Mouse (Mus musculus) forebrain, embryonic 13.5 days (tissue): ENCODE results near the gene Cfap99. TPM values are rescaled to one million over a fixed set of nuclear protein-coding genes. Genes with fewer than 3 reads are reported as not detected.

Experiments
- ATAC-seq: fragments of 200-750 bp; cut with Nextera tagmentation; 2 replicates; pipeline ENCODE4 v1.8.0; 2017
- H3K27ac ChIP-seq: fragments of 300-500 bp; sonication (generic); 2 replicates; pipeline ENCODE4 v1.5.1; 2015; ENCODE audit warnings: inconsistent platforms, mild to moderate bottlenecking, moderate library complexity
- H3K27me3 ChIP-seq: fragments of 300-500 bp; sonication (generic); 2 replicates; pipeline ENCODE4 v1.6.1; 2015; ENCODE audit warnings: mild to moderate bottlenecking, inconsistent platforms
- H3K36me3 ChIP-seq: fragments of 300-500 bp; sonication (generic); 2 replicates; pipeline ENCODE4 v1.6.1; 2015; ENCODE audit warnings: mild to moderate bottlenecking, inconsistent platforms; ENCODE audit not compliant: poor library complexity, severe bottlenecking
- H3K4me1 ChIP-seq: fragments of 300-500 bp; sonication (generic); 2 replicates; pipeline ENCODE4 v1.6.1; 2015; ENCODE audit warnings: inconsistent platforms
- H3K4me2 ChIP-seq: fragments of 300-500 bp; sonication (generic); 2 replicates; pipeline ENCODE4 v1.6.1; 2015; ENCODE audit warnings: inconsistent platforms, mild to moderate bottlenecking, moderate library complexity
- H3K4me3 ChIP-seq: fragments of 300-500 bp; sonication (generic); 2 replicates; pipeline ENCODE4 v1.5.1; 2015; ENCODE audit warnings: mild to moderate bottlenecking, inconsistent platforms
- H3K9ac ChIP-seq: fragments of 300-500 bp; sonication (generic); 2 replicates; pipeline ENCODE4 v1.6.1; 2015; ENCODE audit warnings: mild to moderate bottlenecking, inconsistent platforms
- H3K9me3 ChIP-seq: fragments of 300-500 bp; sonication (generic); replicated peaks from 2 replicates; pipeline ENCODE4 v1.6.1; 2016; ENCODE audit warnings: inconsistent platforms
- WGBS: fragments of 180-500 bp; shearing (Covaris S2); methylation state at CpG from one replicate; pipeline ENCODE4 v1.1.7; 2015; 5-methylcytosine and 5-hydroxymethylcytosine counted together
- polyA plus RNA-seq: library from polyadenylated mRNA; unstranded; fragments of >200 nt; fragmentation: Nextera tagmentation; extraction: Ambion mirVana; gene quantifications from 2 replicates; pipeline ENCODE4 v1.2.1, GENCODE M21; 2015

Gene Cfap99
- polyA plus RNA-seq, 1 experiment from 2014 or later = not detected

DNA sequence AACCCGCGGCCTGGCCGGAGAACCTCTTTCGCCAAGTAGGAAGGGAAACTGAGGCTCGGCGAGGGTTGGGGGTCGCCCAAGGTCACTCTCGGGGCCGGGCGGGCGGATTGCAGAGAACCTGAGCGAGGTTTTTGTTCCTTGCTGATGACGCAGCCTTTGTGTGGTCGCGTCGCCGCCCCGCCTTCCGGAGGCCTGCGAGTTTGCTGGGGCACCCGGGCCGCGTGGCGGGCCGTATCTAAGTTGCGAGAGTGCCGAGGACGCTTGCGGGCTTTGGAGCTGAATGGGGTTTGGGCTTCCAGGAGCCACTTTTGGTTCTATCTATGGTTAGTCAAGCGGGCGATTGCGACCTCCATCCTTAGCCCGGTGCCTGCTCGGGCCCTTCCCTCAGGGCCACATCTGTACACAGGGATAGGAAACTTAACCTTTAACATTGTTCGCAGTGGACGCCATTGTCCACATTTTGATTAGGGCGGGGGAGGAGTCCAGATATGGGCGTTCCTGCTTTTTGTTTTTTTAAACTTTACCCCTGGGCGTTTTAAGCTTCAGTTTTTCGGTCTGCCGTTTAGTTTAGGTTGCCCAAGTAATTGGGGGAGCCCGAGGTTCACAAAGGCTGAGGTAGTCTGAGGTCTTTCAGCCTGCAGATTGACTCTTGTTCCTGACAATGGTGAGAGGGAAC, 48.5 kb downstream of the Cfap99 start:
- H3K27ac ChIP-seq = peak overlapping the region; percentile 93
- under 1% methylated on average over 42 of the region's 42 CpGs for WGBS
- peak overlapping the region; percentile 98 for H3K9ac ChIP-seq
- H3K27me3 ChIP-seq = no peaks in the 10 kb centered on the region
- H3K36me3 ChIP-seq = peaks cover 6% of the 10 kb centered on the region; the same call in 1 of the 2 replicates
- peak overlapping the region; percentile 74 for H3K4me2 ChIP-seq
- peak; percentile 44; the same call in 1 of the 2 replicates for ATAC-seq
- peaks cover 26% of the 10 kb centered on the region for H3K4me1 ChIP-seq
- H3K4me3 ChIP-seq = peak overlapping the region; percentile 96
- no peaks in the 10 kb centered on the region for H3K9me3 ChIP-seq

DNA sequence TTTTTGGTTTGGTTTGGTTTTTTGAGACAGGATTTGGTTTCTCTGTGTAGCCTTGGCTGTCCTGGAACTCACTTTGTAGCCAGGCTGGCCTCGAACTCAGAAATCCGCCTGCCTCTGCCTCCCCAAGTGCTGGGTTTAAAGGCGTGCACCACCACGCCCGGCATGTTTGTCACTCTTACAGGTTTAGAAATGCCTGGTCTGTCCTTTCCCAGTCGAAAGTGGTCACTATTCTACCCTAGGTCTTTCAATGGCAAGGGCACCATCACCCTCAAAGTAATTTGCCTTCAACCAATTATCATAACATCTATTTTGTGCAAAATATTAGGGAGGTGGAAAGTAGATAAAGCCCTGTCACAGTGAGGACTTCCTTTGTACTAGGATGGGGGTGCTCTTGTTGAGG, 51.8 kb downstream of the Cfap99 start:
- Histone ChIP-seq H3K9me3 (no peaks in the 10 kb centered on the region), H3K4me2 (no peak overlapping the region), H3K27ac (no peak overlapping the region), H3K9ac (no peak overlapping the region), H3K4me3 (no peak overlapping the region), H3K27me3 (no peaks in the 10 kb centered on the region), H3K36me3 (peaks cover 25% of the 10 kb centered on the region), H3K4me1 (peaks cover 24% of the 10 kb centered on the region)
- WGBS = 91% methylated on average over 6 of the region's 6 CpGs
- ATAC-seq = no peak

DNA sequence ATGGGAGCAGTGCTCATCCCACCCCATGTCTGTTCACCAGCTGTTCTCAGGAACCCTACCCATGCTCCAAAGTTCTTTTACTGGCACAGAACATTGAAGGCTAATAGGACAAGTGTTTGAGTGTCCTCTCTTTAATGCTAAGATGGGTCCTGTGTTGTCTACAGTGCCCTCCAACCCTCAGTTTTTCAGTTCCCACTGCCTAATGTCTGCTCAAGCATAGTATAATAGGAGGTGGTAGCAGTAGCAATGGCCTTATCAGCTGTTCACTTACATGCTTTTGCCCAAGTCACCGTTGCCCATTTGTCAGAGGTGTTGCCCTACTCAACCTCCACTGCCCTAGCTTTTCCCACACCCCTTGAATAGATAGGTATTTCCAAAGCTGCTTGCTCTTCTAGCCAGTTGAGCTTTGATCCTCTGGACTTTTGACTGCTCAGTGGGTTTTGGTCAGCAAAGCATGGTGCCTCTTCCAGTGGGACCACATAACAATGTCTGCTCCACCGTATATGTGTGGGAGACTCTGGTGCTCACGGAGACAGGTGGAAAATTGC, 63.8 kb downstream of the Cfap99 start:
- 97% methylated on average over 3 of the region's 3 CpGs for WGBS
- H3K36me3 ChIP-seq = peaks cover 95% of the 10 kb centered on the region

DNA sequence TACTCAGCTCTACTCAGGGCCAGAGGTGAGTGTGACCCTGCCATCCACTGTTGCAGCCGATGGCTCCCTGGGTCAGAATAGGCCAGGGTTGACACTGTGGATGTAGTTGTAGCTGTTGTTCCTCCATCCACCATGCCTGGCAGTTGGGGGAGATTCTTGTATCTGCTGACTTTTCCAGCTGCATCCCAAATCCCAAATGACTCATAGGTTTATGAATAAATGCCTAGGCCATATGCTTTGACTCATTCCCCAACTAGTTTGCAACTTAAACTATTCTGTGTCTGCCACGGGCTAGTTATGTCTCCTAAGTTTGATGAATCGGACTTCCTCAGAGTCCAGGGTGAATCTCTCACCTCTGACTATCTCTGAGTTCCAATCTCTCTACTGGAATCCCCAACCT, 71.9 kb downstream of the Cfap99 start:
- WGBS = 94% methylated on average over 3 of the region's 3 CpGs
- Histone ChIP-seq H3K4me2 (no peak overlapping the region), H3K9ac (no peak overlapping the region), H3K27ac (no peak overlapping the region), H3K27me3 (no peaks in the 10 kb centered on the region), H3K36me3 (peaks cover 76% of the 10 kb centered on the region), H3K9me3 (no peaks in the 10 kb centered on the region), H3K4me3 (no peak overlapping the region), H3K4me1 (no peaks in the 10 kb centered on the region)
- ATAC-seq = no peak

More for the DNA sequence above, 63.8 kb downstream of the Cfap99 start:
- Histone ChIP-seq H3K4me2 (no peak overlapping the region), H3K9me3 (no peaks in the 10 kb centered on the region), H3K27me3 (no peaks in the 10 kb centered on the region), H3K27ac (no peak overlapping the region), H3K9ac (no peak overlapping the region), H3K4me3 (no peak overlapping the region), H3K4me1 (no peaks in the 10 kb centered on the region)
- ATAC-seq = no peak

DNA sequence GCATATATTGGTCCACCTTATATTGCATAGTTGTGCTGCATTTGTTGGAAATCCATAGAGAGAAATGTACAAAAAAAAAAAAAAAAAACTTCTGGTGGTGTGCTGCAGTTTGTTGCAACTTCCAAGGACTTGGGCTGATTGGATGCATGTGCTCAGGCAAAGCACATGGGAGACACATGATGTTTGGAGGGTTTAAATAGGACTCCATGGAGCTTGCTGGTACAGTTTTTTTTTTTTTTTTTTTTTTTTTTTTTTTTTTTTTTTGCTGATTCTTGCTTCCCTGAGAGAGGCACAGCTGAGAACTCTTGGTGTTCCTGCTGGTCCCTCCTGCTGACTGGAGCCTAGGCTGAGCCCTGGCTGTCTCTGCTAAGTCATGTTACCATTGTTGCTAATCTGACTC, 74.7 kb downstream of the Cfap99 start:
- no peak overlapping the region for H3K27ac ChIP-seq

DNA sequence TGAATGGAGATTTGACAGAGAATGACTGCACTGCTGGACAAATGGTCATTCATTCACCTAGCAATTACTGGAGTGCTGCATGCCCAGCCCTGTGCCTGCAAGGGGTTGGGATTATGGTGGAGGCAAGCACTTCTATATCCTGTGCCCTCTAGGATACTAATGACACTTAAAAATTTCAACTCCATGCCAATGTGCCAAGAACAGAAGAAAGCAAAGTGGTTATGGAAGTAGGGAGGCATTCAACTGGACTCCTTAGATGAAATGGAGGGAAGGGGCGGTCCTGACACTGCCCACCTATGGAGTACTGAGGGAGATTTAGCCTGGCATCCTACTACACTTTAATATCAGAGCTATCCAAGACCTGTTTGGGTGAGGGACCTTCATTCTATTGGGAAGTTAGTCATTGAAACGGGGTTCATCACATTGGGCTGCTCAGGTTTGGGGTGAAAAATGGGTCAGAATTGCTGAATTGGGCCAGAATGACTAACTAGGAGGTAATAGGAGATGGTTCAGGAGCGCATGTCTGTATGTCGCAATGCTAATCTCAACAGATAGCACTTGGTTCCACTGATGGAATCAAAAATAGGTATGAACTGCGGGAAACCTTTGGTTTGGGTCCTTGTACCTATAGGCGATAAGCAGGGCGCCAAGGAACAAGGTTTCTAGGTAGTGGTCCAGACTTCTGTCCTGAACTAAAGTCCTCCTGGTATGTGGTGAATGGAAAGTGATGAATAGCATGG, 80.3 kb downstream of the Cfap99 start:
- Histone ChIP-seq H3K27ac (peak overlapping the region; percentile 85), H3K4me1 (peaks cover 26% of the 10 kb centered on the region), H3K4me3 (peak overlapping the region; percentile 96), H3K27me3 (no peaks in the 10 kb centered on the region), H3K9me3 (no peaks in the 10 kb centered on the region), H3K4me2 (peak overlapping the region; percentile 67), H3K9ac (peak overlapping the region; percentile 77), H3K36me3 (peaks cover 8% of the 10 kb centered on the region; the same call in 1 of the 2 replicates)
- WGBS = 64% methylated on average over 7 of the region's 7 CpGs
- no peak for ATAC-seq

More for the DNA sequence above, 74.7 kb downstream of the Cfap99 start:
- Histone ChIP-seq H3K9me3 (no peaks in the 10 kb centered on the region), H3K9ac (no peak overlapping the region), H3K36me3 (peaks cover 52% of the 10 kb centered on the region), H3K4me2 (no peak overlapping the region), H3K4me1 (no peaks in the 10 kb centered on the region), H3K27me3 (no peaks in the 10 kb centered on the region), H3K4me3 (no peak overlapping the region)
- ATAC-seq = no peak

DNA sequence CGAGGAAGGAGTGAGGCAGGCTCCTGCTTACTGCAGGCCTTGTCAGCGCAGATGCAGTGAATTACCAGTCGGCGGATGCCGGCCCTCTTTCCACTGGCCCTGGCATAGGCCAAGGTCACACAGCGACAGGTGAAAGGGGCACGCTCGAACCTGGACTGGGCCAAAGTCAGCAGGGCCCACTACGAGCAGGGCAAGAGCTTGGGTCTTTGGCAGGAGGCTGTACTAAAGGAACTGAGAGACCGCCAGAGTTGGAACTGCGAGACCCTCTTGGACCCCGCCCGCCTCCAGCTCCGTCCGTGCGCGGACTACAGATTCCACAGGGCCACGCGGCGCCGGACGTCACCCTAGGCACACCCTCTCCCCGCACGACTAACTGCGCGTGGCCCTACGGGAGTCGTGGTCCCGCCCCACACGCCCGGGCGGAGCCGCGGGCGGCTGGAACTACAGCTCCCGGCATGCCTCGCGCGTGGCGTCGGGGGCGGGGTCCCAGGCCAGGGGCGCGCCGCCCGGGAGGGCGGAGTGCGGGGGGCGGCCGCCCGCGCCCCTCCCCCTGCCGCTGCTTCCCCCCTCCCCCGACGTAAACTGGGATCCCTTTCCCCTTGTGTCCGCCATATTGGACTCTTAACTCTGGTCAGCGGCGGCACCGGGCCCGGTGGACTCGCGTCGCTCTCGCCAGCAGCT, 81.1 kb downstream of the Cfap99 start, which contains the start of gene Fam193a:
Fam193a (plus strand) TSS at position 593 of the 681 bp plus-strand sequence.
- peak within 1 kb of the TSS; percentile 85 for H3K27ac ChIP-seq
- peaks cover 26% of the 10 kb centered on the region for H3K4me1 ChIP-seq
- peak; percentile 100 for ATAC-seq
- H3K9ac ChIP-seq = peak within 1 kb of the TSS; percentile 97
- no peaks in the 10 kb centered on the region for H3K9me3 ChIP-seq
- peak within 1 kb of the TSS; percentile 96 for H3K4me3 ChIP-seq
- WGBS = under 1% methylated on average over 51 of the region's 64 CpGs
- peaks cover 7% of the 10 kb centered on the region; the same call in 1 of the 2 replicates for H3K36me3 ChIP-seq
- H3K27me3 ChIP-seq = no peaks in the 10 kb centered on the region
- H3K4me2 ChIP-seq = peak within 1 kb of the TSS; percentile 74

DNA sequence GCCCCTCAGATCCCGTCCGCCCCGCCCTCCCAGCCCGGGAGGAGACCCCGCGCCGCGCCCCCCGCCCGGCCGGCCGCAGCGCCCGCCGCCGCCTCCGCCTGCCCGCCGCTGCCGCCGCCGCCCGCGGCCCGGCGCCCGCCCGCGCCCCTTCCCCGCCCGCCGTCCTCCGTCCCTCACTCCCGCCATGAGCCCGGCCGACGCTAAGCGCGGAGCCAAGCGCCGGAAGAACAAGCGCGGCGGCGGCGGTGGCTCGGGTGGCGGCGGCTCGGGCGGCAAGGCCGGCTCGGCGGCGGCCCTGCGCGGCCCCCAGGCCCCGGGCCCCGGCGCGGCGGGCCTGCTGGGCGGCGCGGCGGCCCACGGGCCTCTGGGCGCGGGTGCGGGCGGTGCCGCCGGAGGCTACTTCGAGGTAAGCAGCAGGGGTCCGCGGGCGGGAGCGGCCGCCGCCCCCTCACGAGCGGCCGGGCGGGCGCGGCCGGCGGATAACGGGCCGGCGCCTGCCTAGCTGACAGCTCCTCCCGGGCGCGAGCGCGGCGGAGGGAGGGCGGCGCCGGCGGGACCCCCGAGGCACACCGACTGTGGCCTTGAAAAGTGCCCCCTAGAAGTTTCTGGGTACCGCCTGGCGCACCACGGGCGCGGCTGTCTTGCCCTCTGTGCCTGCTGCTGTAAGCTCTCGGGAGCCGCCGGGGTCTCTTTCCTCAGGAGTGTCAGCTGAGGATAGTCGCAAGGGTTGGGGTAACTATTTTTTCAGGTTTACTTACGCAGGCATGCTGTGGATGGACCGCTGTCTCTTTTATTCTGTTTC, 81.8 kb downstream of the Cfap99 start:
- peak overlapping the region; percentile 78 for H3K27ac ChIP-seq
- no peak for ATAC-seq
- peaks cover 26% of the 10 kb centered on the region for H3K4me1 ChIP-seq
- no peaks in the 10 kb centered on the region; the same call in 1 of the 2 replicates for H3K36me3 ChIP-seq
- H3K9me3 ChIP-seq = no peaks in the 10 kb centered on the region
- no peaks in the 10 kb centered on the region for H3K27me3 ChIP-seq
- under 1% methylated on average over 55 of the region's 114 CpGs for WGBS
- peak overlapping the region; percentile 97 for H3K9ac ChIP-seq
- H3K4me3 ChIP-seq = peak overlapping the region; percentile 96
- peak overlapping the region; percentile 74 for H3K4me2 ChIP-seq

DNA sequence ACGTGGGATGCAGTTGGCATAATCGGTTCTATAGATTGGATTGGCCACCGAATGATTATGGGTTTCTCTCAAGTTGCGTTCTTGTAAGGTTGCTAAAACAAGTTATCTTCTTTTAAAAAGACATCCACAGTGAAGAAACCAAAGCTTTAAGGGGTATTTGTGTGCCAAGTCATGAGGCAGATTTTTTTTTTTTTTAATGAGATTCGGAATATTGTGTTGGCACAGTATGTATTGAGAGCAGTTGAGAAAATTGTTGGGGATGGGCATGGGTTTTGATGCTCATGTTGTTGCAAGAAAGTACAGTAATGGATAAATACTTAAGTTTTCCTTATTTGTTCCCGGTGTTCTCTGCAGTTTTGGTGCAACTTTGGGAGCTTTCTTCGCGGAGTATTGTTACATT, 82.4 kb downstream of the Cfap99 start:
- Histone ChIP-seq H3K4me2 (peak overlapping the region; percentile 74), H3K9me3 (no peaks in the 10 kb centered on the region), H3K4me3 (peak overlapping the region; percentile 96), H3K27me3 (no peaks in the 10 kb centered on the region), H3K36me3 (no peaks in the 10 kb centered on the region), H3K9ac (peak overlapping the region; percentile 97), H3K27ac (peak overlapping the region; percentile 78), H3K4me1 (peaks cover 26% of the 10 kb centered on the region)
- ATAC-seq = no peak
- 35% methylated on average over 8 of the region's 8 CpGs for WGBS

DNA sequence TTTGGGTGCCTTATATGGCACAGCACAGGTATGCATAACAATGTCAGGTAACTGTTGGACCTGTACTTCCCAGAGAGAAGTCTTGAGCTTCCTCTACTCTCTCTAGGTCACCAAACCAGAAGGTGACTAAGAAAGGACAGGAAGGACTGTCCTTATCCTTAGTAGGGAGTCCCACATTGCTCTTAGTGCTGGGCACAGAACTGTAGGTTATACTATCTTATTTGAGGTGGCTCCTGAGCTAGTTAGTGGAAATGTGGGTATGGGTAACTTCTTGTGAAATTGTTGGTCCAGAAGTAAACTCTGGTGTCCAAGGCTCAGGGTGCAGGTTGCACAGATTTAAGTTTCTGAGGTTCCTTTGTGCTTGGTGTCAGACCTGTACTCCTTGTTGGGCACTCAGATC, 83.7 kb downstream of the Cfap99 start:
- H3K4me3 ChIP-seq = no peak overlapping the region
- no peak for ATAC-seq

DNA sequence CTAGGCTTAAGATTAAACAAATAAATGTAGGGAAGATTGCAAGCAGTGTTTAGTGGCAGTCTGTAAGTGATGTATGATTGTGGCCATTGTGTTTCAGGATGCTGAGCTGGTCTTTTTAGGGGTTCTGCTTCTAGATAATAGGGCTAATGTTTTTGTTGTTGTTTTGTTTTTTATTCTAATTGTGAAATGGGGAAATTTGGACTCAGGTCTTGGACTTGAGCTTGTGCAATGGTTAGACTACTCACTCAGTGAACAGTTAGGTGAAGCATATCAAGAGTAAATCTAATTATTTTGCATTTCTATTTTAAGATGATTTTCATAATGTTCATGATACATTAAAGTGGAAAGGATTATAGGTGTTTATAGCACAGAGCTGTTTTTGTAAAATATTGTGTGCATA, 84.1 kb downstream of the Cfap99 start:
- peak overlapping the region; percentile 16 for H3K4me2 ChIP-seq
- no peak overlapping the region for H3K4me3 ChIP-seq
- no peaks in the 10 kb centered on the region for H3K36me3 ChIP-seq
- H3K4me1 ChIP-seq = peaks cover 26% of the 10 kb centered on the region
- H3K9ac ChIP-seq = no peak overlapping the region
- H3K27me3 ChIP-seq = no peaks in the 10 kb centered on the region
- no peak for ATAC-seq
- H3K9me3 ChIP-seq = no peaks in the 10 kb centered on the region
- H3K27ac ChIP-seq = no peak overlapping the region

More for the DNA sequence above, 83.7 kb downstream of the Cfap99 start:
- peak overlapping the region; percentile 16 for H3K4me2 ChIP-seq
- H3K36me3 ChIP-seq = no peaks in the 10 kb centered on the region
- H3K9me3 ChIP-seq = no peaks in the 10 kb centered on the region
- H3K27me3 ChIP-seq = no peaks in the 10 kb centered on the region
- H3K4me1 ChIP-seq = peaks cover 26% of the 10 kb centered on the region
- H3K9ac ChIP-seq = no peak overlapping the region
- H3K27ac ChIP-seq = no peak overlapping the region
